Mouse (Mus musculus) right cerebral cortex, adult 2 months (tissue): ENCODE results near the gene Gm3033.
"Not testable (repeated sequence)": the region's sequence is repeated elsewhere in the genome, so short reads cannot be mapped to it uniquely, and the experiment has no call there.

Experiments used
- DNase-seq, 2 experiments: peaks; one replicate each; pipeline ENCODE4 v3.0.0; 2021 to 2022; ENCODE audit warnings: low spot score in 2 of 2

Gm3033 gene

GRCm38 (mm10) chr14:3845945-3846344, at the start of gene Gm3033:
Gene Gm3033, plus strand, starts transcription at chr14:3846245.
- DNase-seq, result not testable (repeated sequence)

GRCm38 (mm10) chr14:3809774-3810173, 36.3 kb upstream of the Gm3033 start, which contains the start of gene Gm3002:
Gene Gm3002, plus strand, starts transcription at chr14:3810074.
- DNase-seq, result not testable (repeated sequence)

- DNase-seq, result not testable (repeated sequence)
These were observed 37.8 kb downstream of the Gm3033 start, which contains the start of gene Gm2916 for GRCm38 (mm10) chr14:3883872-3884271. Gene Gm2916, plus strand, starts transcription at chr14:3884172.
